Mouse (Mus musculus): Measurements from ENCODE around the gene Ezh1.

DNA sequence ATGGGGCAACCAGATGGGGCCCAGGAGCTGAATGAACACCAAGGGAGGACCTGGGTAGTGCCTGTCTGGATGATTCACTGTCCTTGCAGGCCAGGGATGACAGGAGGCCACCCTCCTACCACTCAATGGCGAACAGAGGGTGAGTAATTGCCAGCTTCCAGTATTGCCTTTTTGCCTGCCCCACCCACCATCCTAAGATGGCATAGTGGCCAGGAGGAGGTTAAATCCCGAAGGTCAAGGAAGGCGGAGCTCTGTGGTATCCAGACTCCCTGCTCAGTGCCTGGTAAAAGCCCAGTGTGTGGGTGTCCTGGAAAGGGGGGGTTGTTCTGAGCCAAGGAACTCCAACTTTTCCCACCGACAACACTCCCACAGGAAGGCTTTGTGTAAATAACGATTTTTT is 64.0 kb downstream of the Ezh1 start:
- TF ChIP-seq MAX (IDR thresholded peaks at IDR 0.05) (no peak), CTCF (IDR thresholded peaks at IDR 0.05; ENCODE audit: control insufficient read depth, insufficient read depth, insufficient read length) (no peak), USF1 (IDR thresholded peaks at IDR 0.05; ENCODE audit: low read depth) (no peak), MYOD1 (IDR thresholded peaks at IDR 0.05; ENCODE audit: control insufficient read depth, insufficient read length, low read depth) (no peak), CEBPB (IDR thresholded peaks at IDR 0.05; ENCODE audit: low read depth) (no peak), MYOG (IDR thresholded peaks at IDR 0.05; ENCODE audit: control insufficient read depth, extremely low read depth, insufficient read length) (no peak), FOSL1 (IDR thresholded peaks at IDR 0.05; ENCODE audit: insufficient read depth, low read length, poor library complexity, severe bottlenecking) (no peak)

All from C2C12 (cell line).